Mouse (Mus musculus) kidney, adult 2 months (tissue): Measurements from ENCODE around the gene Etl4.

ENCODE experiments used
- CTCF ChIP-seq: fragments of 200-500 bp; conservative IDR thresholded peaks from 2 replicates; pipeline ENCODE4 v1.5.1; 2011; ENCODE audit warnings: low read depth, mild to moderate bottlenecking, control low read depth, low read length, moderate library complexity, mixed read lengths; ENCODE audit not compliant: insufficient read depth, insufficient read length
- POLR2A ChIP-seq: fragments of 200-500 bp; IDR thresholded peaks from one replicate; pipeline ENCODE4 v1.6.1; 2011; ENCODE audit warnings: low read depth, low read length, control low read depth

GRCm38 (mm10) chr2:20678793-20679192 is 769.2 kb downstream of the Etl4 start:
- TF ChIP-seq CTCF (no peak), POLR2A (no peak)
